ENCODE assay signal across 12 mouse cellular contexts in the genomic region with DNA sequence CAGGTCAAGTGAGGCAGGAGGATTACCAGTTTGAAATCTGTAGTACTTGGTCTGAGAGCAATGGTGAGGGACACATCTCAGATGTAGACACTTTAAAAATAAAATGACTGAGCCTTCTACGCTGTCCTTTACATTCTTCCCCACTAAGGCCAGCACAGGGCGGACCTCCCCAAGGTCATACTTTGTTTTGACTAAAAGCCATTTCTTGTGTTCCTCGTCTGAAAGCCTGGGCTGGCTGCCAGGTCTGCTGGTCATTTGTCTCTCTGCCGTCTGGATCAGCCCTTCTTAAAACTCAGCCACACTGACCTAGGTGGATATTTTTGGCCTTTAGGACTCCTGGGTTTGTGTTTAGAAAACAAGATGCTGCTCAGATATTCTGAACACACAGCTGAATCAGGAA. TPM values are rescaled to one million over a fixed set of nuclear protein-coding genes. Genes with fewer than 3 reads are reported as not detected.
DNase-seq lines count a peak whose midpoint lies in the region; ATAC-seq and TF ChIP-seq lines count a peak whose summit lies in the region.
"Had no signal": no experiment of that assay in that cellular context is flagged by ENCODE, and none has a peak within 500 bp of the region (broad histone marks: within the 10 kb centered on the region; RNA-seq: fewer than 3 reads in every experiment).

No protein-coding gene starts in this region.

- no peak for ATAC-seq in midbrain, postnatal 0 days (ENCODE audit: low FRiP score)
- no peak for ATAC-seq in kidney, postnatal 0 days (replicated peaks; ENCODE audit: low FRiP score, low read depth)
- ATAC-seq in stomach, postnatal 0 days (ENCODE audit: low FRiP score, low TSS enrichment): no peak
- ATAC-seq in activated CD4-positive, CD25-positive, alpha-beta regulatory T cell, adult 4 months: no peak

- H3K4me1 ChIP-seq in midbrain, postnatal 0 days (ENCODE audit: insufficient read depth, low read length): no peaks in the 10 kb centered on the region
- H3K4me1 ChIP-seq in midbrain, embryonic 10.5 days: no peaks in the 10 kb centered on the region
- H3K4me1 ChIP-seq in kidney, postnatal 0 days (replicated peaks; ENCODE audit: insufficient read depth, low read length): peaks cover 11% of the 10 kb centered on the region; the same call in 1 of the 2 replicates
- H3K4me1 ChIP-seq in stomach, postnatal 0 days (replicated peaks; ENCODE audit: control insufficient read depth, insufficient read depth): no peaks in the 10 kb centered on the region
- H3K4me1 ChIP-seq: limb, embryonic 12.5 days; neural tube, embryonic 12.5 days had no signal

- H3K4me3 ChIP-seq in midbrain, postnatal 0 days (ENCODE audit: low read depth, low read length): no peak overlapping the region
- H3K4me3 ChIP-seq in midbrain, embryonic 10.5 days: no peak overlapping the region
- H3K4me3 ChIP-seq in kidney, postnatal 0 days (replicated peaks; ENCODE audit: low read depth, low read length): no peak overlapping the region
- no peak overlapping the region for H3K4me3 ChIP-seq in stomach, postnatal 0 days (ENCODE audit: low read depth, low read length)
- H3K4me3 ChIP-seq: embryonic facial prominence, embryonic 13.5 days; limb, embryonic 12.5 days; neural tube, embryonic 12.5 days had no signal

- no peak for TF ChIP-seq EP300 in stomach, postnatal 0 days (optimal IDR thresholded peaks at IDR 0.05)

- WGBS in midbrain, postnatal 0 days: 51% methylated on average over 4 of the region's 4 CpGs
- WGBS in midbrain, embryonic 10.5 days: 64% methylated on average over 4 of the region's 4 CpGs
- 11% methylated on average over 4 of the region's 4 CpGs for WGBS in kidney, postnatal 0 days
- WGBS in stomach, postnatal 0 days: 16% methylated on average over 4 of the region's 4 CpGs

- H3K27me3 ChIP-seq in midbrain, postnatal 0 days (ENCODE audit: insufficient read depth, low read length): no peaks in the 10 kb centered on the region
- H3K27me3 ChIP-seq in midbrain, embryonic 10.5 days (ENCODE audit: low read depth, poor library complexity, severe bottlenecking): 0 out of 2 replicates have a peak, but pooled peaks cover 7% of the 10 kb centered on the region
- no peaks in the 10 kb centered on the region for H3K27me3 ChIP-seq in kidney, postnatal 0 days (ENCODE audit: insufficient read depth, low read length)
- no peaks in the 10 kb centered on the region for H3K27me3 ChIP-seq in stomach, postnatal 0 days (ENCODE audit: control insufficient read depth, insufficient read depth, low read length)
- H3K27me3 ChIP-seq: embryonic facial prominence, embryonic 13.5 days; limb, embryonic 12.5 days had no signal

- no peak for TF ChIP-seq CTCF in midbrain, postnatal 0 days (IDR thresholded peaks at IDR 0.05)
- no peak for TF ChIP-seq CTCF in kidney, postnatal 0 days (IDR thresholded peaks at IDR 0.05; ENCODE audit: low read depth)
- no peak for TF ChIP-seq CTCF in stomach, postnatal 0 days (IDR thresholded peaks at IDR 0.05; ENCODE audit: low read depth)

- H3K9ac ChIP-seq in midbrain, postnatal 0 days (replicated peaks; ENCODE audit: low read length, poor library complexity, severe bottlenecking): no peak overlapping the region
- no peak overlapping the region for H3K9ac ChIP-seq in kidney, postnatal 0 days (ENCODE audit: low read depth, low read length)
- no peak overlapping the region for H3K9ac ChIP-seq in stomach, postnatal 0 days (ENCODE audit: low read length)
- H3K9ac ChIP-seq: embryonic facial prominence, embryonic 13.5 days; limb, embryonic 12.5 days; neural tube, embryonic 12.5 days had no signal

- H3K36me3 ChIP-seq in midbrain, postnatal 0 days (ENCODE audit: insufficient read depth, low read length): no peaks in the 10 kb centered on the region
- no peaks in the 10 kb centered on the region for H3K36me3 ChIP-seq in midbrain, embryonic 10.5 days
- no peaks in the 10 kb centered on the region for H3K36me3 ChIP-seq in kidney, postnatal 0 days (ENCODE audit: insufficient read depth, low read length)
- H3K36me3 ChIP-seq in stomach, postnatal 0 days (ENCODE audit: control insufficient read depth, insufficient read depth, low read length): no peaks in the 10 kb centered on the region
- H3K36me3 ChIP-seq: embryonic facial prominence, embryonic 13.5 days; G1E; limb, embryonic 12.5 days; neural tube, embryonic 12.5 days had no signal

- no peak overlapping the region for H3K27ac ChIP-seq in midbrain, postnatal 0 days (ENCODE audit: low read depth, low read length)
- no peak overlapping the region for H3K27ac ChIP-seq in midbrain, embryonic 10.5 days (replicated peaks)
- peak overlapping the region; percentile 36 for H3K27ac ChIP-seq in kidney, postnatal 0 days
- no peak overlapping the region for H3K27ac ChIP-seq in stomach, postnatal 0 days (replicated peaks)
- H3K27ac ChIP-seq: embryonic facial prominence, embryonic 13.5 days; limb, embryonic 12.5 days; neural tube, embryonic 12.5 days had no signal

- no peaks in the 10 kb centered on the region for H3K9me3 ChIP-seq in midbrain, postnatal 0 days (ENCODE audit: low read length)
- no peaks in the 10 kb centered on the region for H3K9me3 ChIP-seq in midbrain, embryonic 10.5 days (replicated peaks)
- H3K9me3 ChIP-seq in kidney, postnatal 0 days (replicated peaks; ENCODE audit: low read length): no peaks in the 10 kb centered on the region
- no peaks in the 10 kb centered on the region for H3K9me3 ChIP-seq in stomach, postnatal 0 days (ENCODE audit: control insufficient read depth, low read length)
- H3K9me3 ChIP-seq: embryonic facial prominence, embryonic 13.5 days; G1E; limb, embryonic 12.5 days; neural tube, embryonic 12.5 days had no signal

- no peak overlapping the region for H3K4me2 ChIP-seq in midbrain, postnatal 0 days (ENCODE audit: low read depth, low read length, poor library complexity, severe bottlenecking)
- H3K4me2 ChIP-seq in kidney, postnatal 0 days (ENCODE audit: low read length): no peak overlapping the region
- H3K4me2 ChIP-seq in stomach, postnatal 0 days (replicated peaks; ENCODE audit: low read depth): no peak overlapping the region
- H3K4me2 ChIP-seq: embryonic facial prominence, embryonic 13.5 days; limb, embryonic 12.5 days; neural tube, embryonic 12.5 days had no signal

- peak; percentile 33 for DNase-seq in midbrain, postnatal 0 days (ENCODE audit: low spot score)
- DNase-seq in midbrain, embryonic 10.5 days (ENCODE audit: low spot score): no peak
- peak; percentile 74 to 85 for DNase-seq in cerebellum, postnatal 25 days
- peak; percentile 78 for DNase-seq in kidney, postnatal 0 days (ENCODE audit: low spot score)
- DNase-seq in stomach, postnatal 0 days (ENCODE audit: low spot score): peak; percentile 34
- DNase-seq in frontal cortex, postnatal 14 days (ENCODE audit: low spot score in 2 of 2): no peak
- no peak for DNase-seq in left cerebral cortex, adult 8-10 months (ENCODE audit: low spot score in 2 of 2)

RNA-seq across cellular contexts. Expression of a gene that starts 45.0 kb away (rescaled TPM):
- total RNA-seq in midbrain, postnatal 0 days (2014; rRNA removed): 2.8 and 3.3 TPM in 2 replicates
- 1.7 and 1.9 TPM in 2 replicates for polyA plus RNA-seq in midbrain, postnatal 0 days (2015; fragmentation: Nextera tagmentation; extraction: Ambion mirVana)
- polyA plus RNA-seq in midbrain, embryonic 10.5 days (2016; fragmentation: Nextera tagmentation; extraction: Ambion mirVana): 1.6 and 1.7 TPM in 2 replicates
- 16.0 and 18.8 TPM in 2 replicates for polyA plus RNA-seq in kidney, postnatal 0 days (2015; fragmentation: Nextera tagmentation; extraction: Ambion mirVana)
- 20.3 and 20.5 TPM in 2 replicates for polyA plus RNA-seq in stomach, postnatal 0 days (2015; fragmentation: Nextera tagmentation; extraction: Ambion mirVana)
- 10 to 100 TPM; 12.1 to 14.9 (median 13.5) TPM for total RNA-seq in left cerebral cortex, adult 8-10 months (2022)
- under 1 TPM; 0.52 to 0.69 TPM for polyA plus RNA-seq in activated CD4-positive, CD25-positive, alpha-beta regulatory T cell, adult 4 months (2017; shearing (Covaris generic))
- polyA plus RNA-seq: G1E had no signal

Comparison
In these comparisons a context has a peak if more than half of its experiments do, and no peak if none do; other contexts are left out.
1. DNase-seq: peak in midbrain, postnatal 0 days (single experiment), cerebellum, postnatal 25 days (2 of 2), kidney, postnatal 0 days (single experiment) and stomach, postnatal 0 days (single experiment); none in midbrain, embryonic 10.5 days (single experiment), frontal cortex, postnatal 14 days (0 of 2) and left cerebral cortex, adult 8-10 months (0 of 2).